Mouse (Mus musculus): ENCODE results near the gene Nkd1.

GRCm38 (mm10) chr8:88564256-88564903, 43.2 kb downstream of the Nkd1 start:
- TF ChIP-seq CEBPB (IDR thresholded peaks at IDR 0.05; ENCODE audit: insufficient read depth, poor library complexity, severe bottlenecking): no peak
- TF ChIP-seq E2F4 (IDR thresholded peaks at IDR 0.05; ENCODE audit: insufficient read depth): no peak
- no peak for TF ChIP-seq REST (IDR thresholded peaks at IDR 0.05; ENCODE audit: insufficient read depth, insufficient read length)
- no peak for TF ChIP-seq POLR2A (IDR thresholded peaks at IDR 0.05; ENCODE audit: insufficient read length, low read depth)
- no peak for TF ChIP-seq MYOD1 (IDR thresholded peaks at IDR 0.05; ENCODE audit: control insufficient read depth in 1 of 3, insufficient read length in 2 of 3, low read depth in 2 of 3)
- TF ChIP-seq POLR2AphosphoS2 (IDR thresholded peaks at IDR 0.05; ENCODE audit: insufficient read length, low read depth): no peak
- no peak for TF ChIP-seq MAX (IDR thresholded peaks at IDR 0.05; ENCODE audit: low read depth)
- TF ChIP-seq MYOG (IDR thresholded peaks at IDR 0.05; ENCODE audit: control insufficient read depth in 1 of 3, insufficient read depth in 1 of 3, insufficient read length in 2 of 3, low read depth in 2 of 3): no peak
- no peak for TF ChIP-seq USF1 (IDR thresholded peaks at IDR 0.05; ENCODE audit: low read depth)
- TF ChIP-seq SRF (IDR thresholded peaks at IDR 0.05; ENCODE audit: control insufficient read depth, insufficient read length, low read depth): no peak
- no peak for TF ChIP-seq TCF12 (IDR thresholded peaks at IDR 0.05; ENCODE audit: insufficient read depth, poor library complexity, severe bottlenecking)
